Mouse (Mus musculus) CH12.LX (cell line): ENCODE measurements at regions not wholly inside any gene's neighbourhood (a gene's known extent, or its start where the extent isn't known, plus 50 kb on each side); places are given as distances from the start of the nearest gene placed in this dataset.

Source experiments
- DNase-seq: peaks from one replicate; pipeline ENCODE4 v3.0.0-alpha.2; 2013; ENCODE audit errors: extremely low read depth
- H3K27ac ChIP-seq: 2 replicates; pipeline ENCODE4 v1.5.1; 2012; ENCODE audit warnings: low read depth, mild to moderate bottlenecking, control low read depth, moderate library complexity; ENCODE audit not compliant: insufficient read depth
- H3K27me3 ChIP-seq: replicated peaks from 2 replicates; pipeline ENCODE3; 2012; ENCODE audit warnings: inconsistent platforms
- H3K36me3 ChIP-seq, 2 experiments: replicated peaks in 1 of 2; 2 replicates each; pipeline versions ENCODE3 to v1.6.1; 2012; ENCODE audit warnings: inconsistent platforms in 1 of 2, low read length in 1 of 2, mild to moderate bottlenecking in 1 of 2, mixed read lengths in 1 of 2, moderate library complexity in 1 of 2; ENCODE audit not compliant: control insufficient read depth in 1 of 2, insufficient read depth in 1 of 2
- H3K4me1 ChIP-seq, 2 experiments: 2 replicates each; pipeline ENCODE4 v1.6.1; 2012; ENCODE audit warnings: inconsistent platforms in 1 of 2, moderate library complexity in 1 of 2; ENCODE audit not compliant: insufficient read depth in 2 of 2, control insufficient read depth in 1 of 2
- H3K4me2 ChIP-seq: 2 replicates; pipeline ENCODE4 v1.6.1; 2012; ENCODE audit warnings: low read depth, mild to moderate bottlenecking, control low read depth; ENCODE audit not compliant: poor library complexity, insufficient read depth, severe bottlenecking
- H3K4me3 ChIP-seq, 3 experiments: fragments of 150-350 bp in 1 of 3; sonication (generic) in 1 of 3; replicated peaks in 1 of 3; 2 replicates each; pipeline versions ENCODE3 to v1.5.1; 2011 to 2012; ENCODE audit warnings: low read depth in 2 of 3, low read length in 2 of 3, mild to moderate bottlenecking in 2 of 3, moderate library complexity in 2 of 3, control low read depth in 1 of 3, improper control_type of control experiment in 1 of 3, inconsistent platforms in 1 of 3, mixed read lengths in 1 of 3; ENCODE audit not compliant: poor library complexity in 1 of 3
- H3K79me2 ChIP-seq: replicated peaks from 2 replicates; pipeline ENCODE4 v1.6.1; 2012; ENCODE audit warnings: mild to moderate bottlenecking, moderate library complexity; ENCODE audit not compliant: control insufficient read depth, poor library complexity, insufficient read depth, severe bottlenecking; ENCODE audit errors: extremely low read depth
- H3K9ac ChIP-seq: 2 replicates; pipeline ENCODE4 v1.6.1; 2012; ENCODE audit warnings: low read depth, mild to moderate bottlenecking, control low read depth, moderate library complexity; ENCODE audit not compliant: insufficient read depth
- H3K9me3 ChIP-seq: replicated peaks from 2 replicates; pipeline ENCODE3; 2012; ENCODE audit warnings: low read length, inconsistent platforms, mixed read lengths
- EP300 ChIP-seq: IDR thresholded peaks from 2 replicates; pipeline ENCODE4 v1.6.1; 2011; ENCODE audit warnings: low read length, improper control_type of control experiment
- IRF4 ChIP-seq: IDR thresholded peaks from 2 replicates; pipeline ENCODE4 v1.6.1; 2014; ENCODE audit warnings: low read depth, mild to moderate bottlenecking, inconsistent platforms, low read length, improper control_type of control experiment
- MXI1 ChIP-seq: IDR thresholded peaks from 2 replicates; pipeline ENCODE4 v1.6.1; 2011; ENCODE audit warnings: mild to moderate bottlenecking, low read depth, low read length, improper control_type of control experiment
- POLR2AphosphoS2 ChIP-seq: IDR thresholded peaks from 2 replicates; pipeline ENCODE4 v1.6.1; 2011; ENCODE audit warnings: low read depth, low read length, improper control_type of control experiment
- RAD21 ChIP-seq: IDR thresholded peaks from 2 replicates; pipeline ENCODE4 v1.6.1; 2011; ENCODE audit warnings: low read depth, mild to moderate bottlenecking, low read length, improper control_type of control experiment, moderate library complexity
- SMC3 ChIP-seq: IDR thresholded peaks from 2 replicates; pipeline ENCODE4 v1.6.1; 2011; ENCODE audit warnings: low read depth, low read length, improper control_type of control experiment
- USF1 ChIP-seq: IDR thresholded peaks from 2 replicates; pipeline ENCODE4 v1.6.1; 2014; ENCODE audit warnings: low read depth, mild to moderate bottlenecking, inconsistent platforms, low read length, improper control_type of control experiment
- ZKSCAN1 ChIP-seq: IDR thresholded peaks from 2 replicates; pipeline ENCODE4 v1.6.1; 2012; ENCODE audit warnings: low read depth, inconsistent platforms, low read length, improper control_type of control experiment, borderline replicate concordance
- ZMIZ1 ChIP-seq: IDR thresholded peaks from 2 replicates; pipeline ENCODE4 v1.6.1; 2012; ENCODE audit warnings: low read depth, mild to moderate bottlenecking, inconsistent platforms, low read length, improper control_type of control experiment
- ZNF384 ChIP-seq: IDR thresholded peaks from 2 replicates; pipeline ENCODE4 v1.6.1; 2012; ENCODE audit warnings: low read depth, low read length, improper control_type of control experiment, inconsistent platforms
- dilution Hi-C: fragments of 300-500 bp; cut with MboI; formaldehyde crosslinking; loops from 2 replicates; pipeline ENCODE4 v1.14.3; 2020; ENCODE audit warnings: low sequenced_read_pairs; ENCODE audit not compliant: extremely low pct_unique_long_range_greater_than_20kb, extremely low pct_ligation_motif_present
- in situ Hi-C: fragments of 300-500 bp; cut with MboI; formaldehyde crosslinking; loops from 3 replicates; pipeline ENCODE4 v1.14.3; 2019; ENCODE audit warnings: low sequenced_read_pairs, low pct_ligation_motif_present, low pct_unique_long_range_greater_than_20kb, mixed read lengths

- Histone ChIP-seq H3K79me2 (no peaks in the 10 kb centered on the region), H3K27ac (no peak overlapping the region), H3K4me2 (no peak overlapping the region; the same call in 1 of the 2 replicates), H3K27me3 (no peaks in the 10 kb centered on the region), H3K4me3 (no peak overlapping the region), H3K9me3 (no peaks in the 10 kb centered on the region), H3K9ac (no peak overlapping the region), H3K36me3 (no peaks in the 10 kb centered on the region), H3K4me1 (peaks cover 3 to 59% of the 10 kb centered on the region in 2 experiments; a peak in 3 of 4 replicates)
- in situ Hi-C loops (no loop called here), dilution Hi-C loops (no loop called here)
- TF ChIP-seq USF1 = no peak
- TF ChIP-seq EP300 = peak; percentile 63
- TF ChIP-seq IRF4 = peak; percentile 50; the same call in 1 of the 2 replicates
- DNase-seq = no peak
Measured at GRCm38 (mm10) chr14:68941759-68942158, 352.3 kb downstream of the Synb start.

- H3K4me2 ChIP-seq = no peak overlapping the region; the same call in none of the 2 replicates
- no peaks in the 10 kb centered on the region for H3K27me3 ChIP-seq
- H3K9ac ChIP-seq = no peak overlapping the region
- H3K4me3 ChIP-seq = no peak overlapping the region
- H3K79me2 ChIP-seq = no peaks in the 10 kb centered on the region
- no peak overlapping the region for H3K27ac ChIP-seq
- no peak for DNase-seq
- in situ Hi-C loops = no loop called here
- H3K4me1 ChIP-seq = peaks cover 3 to 54% of the 10 kb centered on the region in 2 experiments; a peak in 3 of 4 replicates
- no peaks in the 10 kb centered on the region for H3K9me3 ChIP-seq
- no peaks in the 10 kb centered on the region for H3K36me3 ChIP-seq
- TF ChIP-seq ZNF384 = peak; percentile 63; the same call in 1 of the 2 replicates
- no peak for TF ChIP-seq USF1
- TF ChIP-seq, all 38 proteins: peak for 1
- dilution Hi-C loops = no loop called here
Measured at GRCm38 (mm10) chr14:68941132-68941690, 352.9 kb downstream of the Synb start.

GRCm38 (mm10) chr14:68935303-68935662 lies 358.8 kb downstream of the Synb start:
- H3K4me2 ChIP-seq = no peak overlapping the region
- TF ChIP-seq RAD21 = no peak
- no peak for TF ChIP-seq SMC3
- no peak for TF ChIP-seq ZKSCAN1
- no peak for TF ChIP-seq ZMIZ1
- TF ChIP-seq MXI1 = no peak
- no peak for TF ChIP-seq POLR2AphosphoS2
- no peak overlapping the region for H3K27ac ChIP-seq
- no peaks in the 10 kb centered on the region for H3K9me3 ChIP-seq
- no peaks in the 10 kb centered on the region for H3K79me2 ChIP-seq
- no peaks in the 10 kb centered on the region for H3K27me3 ChIP-seq
- H3K36me3 ChIP-seq = no peaks in the 10 kb centered on the region
- in situ Hi-C loops = no loop called here
- dilution Hi-C loops = no loop called here
- no peak overlapping the region for H3K4me3 ChIP-seq
- H3K4me1 ChIP-seq = peaks cover 0 to 3% of the 10 kb centered on the region in 2 experiments; a peak in 1 of 4 replicates
- DNase-seq = no peak
- no peak overlapping the region for H3K9ac ChIP-seq
